Mouse (Mus musculus): ENCODE data around the gene Hnrnph3.

DNA sequence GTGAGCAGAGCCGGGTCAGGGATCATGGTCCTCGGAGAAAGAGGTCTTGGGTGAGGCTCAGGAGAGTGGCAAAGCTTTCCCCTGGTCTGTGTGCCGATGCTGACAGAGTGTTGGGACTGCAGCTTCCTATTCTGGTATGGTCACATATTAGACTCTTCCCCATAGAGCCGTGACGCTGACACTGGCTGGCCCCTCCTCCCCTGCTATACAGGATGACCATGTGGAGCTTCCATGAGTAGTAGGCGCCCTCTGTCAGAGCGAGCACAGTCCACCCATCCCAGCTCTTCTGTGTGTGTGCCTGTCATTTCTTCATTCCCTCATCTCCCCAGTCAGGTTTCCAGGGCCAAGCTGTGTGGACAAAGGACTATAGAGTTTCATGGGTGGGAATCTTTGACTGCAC lies 39.3 kb upstream of the Hnrnph3 start:
- TF ChIP-seq TCF12 (IDR thresholded peaks at IDR 0.05; ENCODE audit: insufficient read depth, poor library complexity, severe bottlenecking): no peak
- TF ChIP-seq POLR2A (IDR thresholded peaks at IDR 0.05; ENCODE audit: insufficient read length, low read depth): no peak
- TF ChIP-seq MAX (IDR thresholded peaks at IDR 0.05; ENCODE audit: low read depth): no peak
- no peak for TF ChIP-seq USF1 (IDR thresholded peaks at IDR 0.05; ENCODE audit: low read depth)

Data from myocyte (in vitro differentiated cells).